Mouse (Mus musculus): ENCODE measurements at regions not wholly inside any gene's neighbourhood (a gene's known extent, or its start where the extent isn't known, plus 50 kb on each side); places are given as distances from the start of the nearest gene placed in this dataset.

DNA sequence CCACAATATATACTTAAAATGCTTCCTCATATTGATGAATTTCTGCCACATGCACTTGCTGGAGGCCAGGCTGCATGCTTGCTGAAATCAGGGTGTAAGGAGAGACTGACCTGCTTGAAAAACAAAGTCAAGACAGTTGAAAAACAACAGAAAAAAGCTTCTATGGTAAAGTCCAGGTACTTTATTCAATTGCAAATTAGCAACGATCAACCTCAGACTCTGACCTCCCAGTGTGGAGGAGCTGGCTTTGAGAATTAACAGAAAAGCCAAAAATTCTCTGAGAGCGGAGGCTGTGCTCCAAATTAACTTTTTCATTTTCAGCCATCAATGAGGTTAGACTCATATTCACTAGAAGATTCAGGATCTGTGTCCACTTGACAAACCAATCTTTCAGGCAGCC lies 291.4 kb upstream of the Ttc14 start:
- no peak overlapping the region for H3K27ac ChIP-seq (ENCODE audit: insufficient read depth, low read depth)
- H3K79me2 ChIP-seq (replicated peaks; ENCODE audit: control insufficient read depth, extremely low read depth, insufficient read depth, poor library complexity, severe bottlenecking) = no peaks in the 10 kb centered on the region
- dilution Hi-C loops (cut with MboI; ENCODE audit: extremely low pct_ligation_motif_present, extremely low pct_unique_long_range_greater_than_20kb, low sequenced_read_pairs) (no loop called here), in situ Hi-C loops (cut with MboI; ENCODE audit: low pct_ligation_motif_present, low pct_unique_long_range_greater_than_20kb, low sequenced_read_pairs) (no loop called here)
- TF ChIP-seq CHD1 (IDR thresholded peaks at IDR 0.05; ENCODE audit: low read depth, low read length) = no peak
- no peak for TF ChIP-seq TCF12 (IDR thresholded peaks at IDR 0.05; ENCODE audit: low read depth, low read length)
- no peak for TF ChIP-seq POLR2AphosphoS2 (IDR thresholded peaks at IDR 0.05; ENCODE audit: low read depth, low read length)
- no peak for TF ChIP-seq E2F4 (IDR thresholded peaks at IDR 0.05; ENCODE audit: insufficient replicate concordance, low read depth, low read length)
- TF ChIP-seq ZC3H11A (IDR thresholded peaks at IDR 0.05; ENCODE audit: low read depth, low read length) = no peak
- no peak for TF ChIP-seq GABPA (IDR thresholded peaks at IDR 0.05; ENCODE audit: insufficient replicate concordance, low read depth, low read length)
- peaks cover 5% of the 10 kb centered on the region for H3K9me3 ChIP-seq (replicated peaks; ENCODE audit: low read length)
- no peak overlapping the region for H3K4me3 ChIP-seq (replicated peaks in 1 of 3; ENCODE audit: low read depth in 2 of 3, low read length in 2 of 3, poor library complexity in 1 of 3)
- H3K4me2 ChIP-seq (ENCODE audit: insufficient read depth, low read depth, poor library complexity, severe bottlenecking) = no peak overlapping the region
- DNase-seq (ENCODE audit: extremely low read depth) = no peak
- no peaks in the 10 kb centered on the region for H3K36me3 ChIP-seq (replicated peaks in 1 of 2; ENCODE audit: control insufficient read depth in 1 of 2, insufficient read depth in 1 of 2, low read length in 1 of 2)
- no peak overlapping the region for H3K9ac ChIP-seq (ENCODE audit: insufficient read depth, low read depth)
- no peaks in the 10 kb centered on the region for H3K27me3 ChIP-seq (replicated peaks)
- H3K4me1 ChIP-seq (ENCODE audit: control insufficient read depth in 1 of 2, insufficient read depth in 2 of 2) = no peaks in the 10 kb centered on the region

DNA sequence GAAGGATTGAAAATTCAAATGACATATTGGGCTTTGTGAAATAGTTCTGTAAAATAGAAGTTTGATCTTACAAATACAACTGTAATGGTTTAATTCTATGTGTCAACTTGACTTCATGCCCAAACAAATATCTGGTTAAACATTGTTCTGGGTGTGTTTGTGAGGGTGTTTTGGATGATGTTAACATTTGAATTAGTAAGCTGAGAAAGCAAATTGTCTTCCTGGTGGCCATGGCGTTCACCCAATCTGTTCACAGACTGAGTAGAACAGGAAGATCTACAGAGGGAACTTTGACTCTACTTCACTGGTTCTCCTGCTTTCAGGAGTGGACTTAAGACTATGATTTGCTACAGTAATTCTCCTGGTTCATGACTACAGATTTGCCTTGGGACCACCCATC lies 255.5 kb upstream of the Ttc14 start:
- Histone ChIP-seq H3K36me3 (replicated peaks in 1 of 2; ENCODE audit: control insufficient read depth in 1 of 2, insufficient read depth in 1 of 2, low read length in 1 of 2) (no peaks in the 10 kb centered on the region), H3K79me2 (replicated peaks; ENCODE audit: control insufficient read depth, extremely low read depth, insufficient read depth, poor library complexity, severe bottlenecking) (no peaks in the 10 kb centered on the region), H3K9ac (ENCODE audit: insufficient read depth, low read depth) (no peak overlapping the region), H3K4me1 (ENCODE audit: control insufficient read depth in 1 of 2, insufficient read depth in 2 of 2) (no peaks in the 10 kb centered on the region), H3K4me2 (ENCODE audit: insufficient read depth, low read depth, poor library complexity, severe bottlenecking) (no peak overlapping the region), H3K27ac (ENCODE audit: insufficient read depth, low read depth) (no peak overlapping the region), H3K4me3 (replicated peaks in 1 of 3; ENCODE audit: low read depth in 2 of 3, low read length in 2 of 3, poor library complexity in 1 of 3) (no peak overlapping the region), H3K9me3 (replicated peaks; ENCODE audit: low read length) (no peaks in the 10 kb centered on the region), H3K27me3 (replicated peaks) (no peaks in the 10 kb centered on the region)
- dilution Hi-C loops (cut with MboI; ENCODE audit: extremely low pct_ligation_motif_present, extremely low pct_unique_long_range_greater_than_20kb, low sequenced_read_pairs) (no loop called here), in situ Hi-C loops (cut with MboI; ENCODE audit: low pct_ligation_motif_present, low pct_unique_long_range_greater_than_20kb, low sequenced_read_pairs) (no loop called here)
- TF ChIP-seq IRF4 (IDR thresholded peaks at IDR 0.05; ENCODE audit: low read depth, low read length) = no peak
- TF ChIP-seq ZMIZ1 (IDR thresholded peaks at IDR 0.05; ENCODE audit: low read depth, low read length) = no peak
- no peak for TF ChIP-seq NRF1 (IDR thresholded peaks at IDR 0.05; ENCODE audit: low read depth, low read length)
- no peak for TF ChIP-seq SIN3A (IDR thresholded peaks at IDR 0.05; ENCODE audit: low read length)
- TF ChIP-seq EP300 (IDR thresholded peaks at IDR 0.05; ENCODE audit: low read length) = no peak
- TF ChIP-seq E2F4 (IDR thresholded peaks at IDR 0.05; ENCODE audit: insufficient replicate concordance, low read depth, low read length) = no peak
- TF ChIP-seq UBTF (IDR thresholded peaks at IDR 0.05; ENCODE audit: low read depth, low read length) = no peak
- no peak for TF ChIP-seq HCFC1 (IDR thresholded peaks at IDR 0.05; ENCODE audit: low read depth, low read length)
- DNase-seq (ENCODE audit: extremely low read depth) = no peak

DNA sequence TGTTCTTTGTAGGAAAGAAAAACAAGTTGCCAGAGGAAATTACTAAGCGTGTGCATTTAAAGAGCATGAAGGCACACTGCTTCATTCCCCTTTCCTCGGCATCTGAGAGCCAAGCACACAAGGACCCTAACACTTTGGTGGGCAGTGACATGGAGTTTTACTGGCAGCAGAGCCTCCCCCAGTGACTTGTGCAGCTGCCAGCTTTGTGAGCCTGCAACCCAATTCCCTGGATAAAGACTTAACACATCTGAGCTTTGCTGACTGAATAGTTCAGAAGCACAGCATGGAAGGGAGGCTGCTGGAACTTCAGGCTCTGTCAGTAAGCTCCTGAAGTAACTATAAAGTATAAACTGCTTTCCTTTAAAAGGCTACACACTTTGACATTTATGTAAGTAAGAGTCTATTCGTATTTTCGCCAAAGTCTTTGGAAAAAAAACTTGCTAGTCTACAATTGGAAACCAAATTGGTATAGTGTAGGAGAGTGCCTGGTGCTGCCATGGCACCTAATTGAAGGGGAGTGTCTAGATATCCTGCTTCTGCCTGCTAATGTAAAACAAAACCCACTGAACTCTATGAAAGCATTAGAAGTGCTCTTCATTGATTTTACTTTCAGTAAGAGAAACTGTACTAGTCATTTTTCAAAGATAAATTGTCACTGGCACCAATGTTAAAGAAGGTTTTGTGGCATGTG lies 236.8 kb upstream of the Ttc14 start:
- Histone ChIP-seq H3K27me3 (replicated peaks) (no peaks in the 10 kb centered on the region), H3K4me2 (ENCODE audit: insufficient read depth, low read depth, poor library complexity, severe bottlenecking) (no peak overlapping the region), H3K36me3 (replicated peaks in 1 of 2; ENCODE audit: control insufficient read depth in 1 of 2, insufficient read depth in 1 of 2, low read length in 1 of 2) (no peaks in the 10 kb centered on the region), H3K4me1 (ENCODE audit: control insufficient read depth in 1 of 2, insufficient read depth in 2 of 2) (no peaks in the 10 kb centered on the region), H3K79me2 (replicated peaks; ENCODE audit: control insufficient read depth, extremely low read depth, insufficient read depth, poor library complexity, severe bottlenecking) (no peaks in the 10 kb centered on the region), H3K9ac (ENCODE audit: insufficient read depth, low read depth) (no peak overlapping the region), H3K9me3 (replicated peaks; ENCODE audit: low read length) (no peaks in the 10 kb centered on the region), H3K27ac (ENCODE audit: insufficient read depth, low read depth) (no peak overlapping the region), H3K4me3 (replicated peaks in 1 of 3; ENCODE audit: low read depth in 2 of 3, low read length in 2 of 3, poor library complexity in 1 of 3) (no peak overlapping the region)
- dilution Hi-C loops (cut with MboI; ENCODE audit: extremely low pct_ligation_motif_present, extremely low pct_unique_long_range_greater_than_20kb, low sequenced_read_pairs) = no loop called here
- in situ Hi-C loops (cut with MboI; ENCODE audit: low pct_ligation_motif_present, low pct_unique_long_range_greater_than_20kb, low sequenced_read_pairs) = no loop called here
- DNase-seq (ENCODE audit: extremely low read depth) = no peak
- no peak for TF ChIP-seq ZKSCAN1 (IDR thresholded peaks at IDR 0.05; ENCODE audit: borderline replicate concordance, low read depth, low read length)
- TF ChIP-seq NELFE (IDR thresholded peaks at IDR 0.05; ENCODE audit: low read depth, low read length) = no peak
- TF ChIP-seq RCOR1 (conservative IDR thresholded peaks at IDR 0.05; ENCODE audit: low read depth, low read length) = no peak
- no peak for TF ChIP-seq ELF1 (IDR thresholded peaks at IDR 0.05; ENCODE audit: low read depth, low read length)
- no peak for TF ChIP-seq ETS1 (conservative IDR thresholded peaks at IDR 0.05; ENCODE audit: low read depth, low read length)
- TF ChIP-seq MYC (IDR thresholded peaks at IDR 0.05; ENCODE audit: low read depth, low read length) = no peak
- TF ChIP-seq HCFC1 (IDR thresholded peaks at IDR 0.05; ENCODE audit: low read depth, low read length) = no peak
- no peak for TF ChIP-seq SMC3 (IDR thresholded peaks at IDR 0.05; ENCODE audit: low read depth, low read length)
- no peak for TF ChIP-seq ZNF384 (IDR thresholded peaks at IDR 0.05; ENCODE audit: low read depth, low read length)
- TF ChIP-seq KAT2A (IDR thresholded peaks at IDR 0.05; ENCODE audit: insufficient replicate concordance, low read length) = no peak
- no peak for TF ChIP-seq MAZ (IDR thresholded peaks at IDR 0.05; ENCODE audit: low read depth, low read length)
- no peak for TF ChIP-seq USF2 (conservative IDR thresholded peaks at IDR 0.05; ENCODE audit: low read depth, low read length)
- TF ChIP-seq MXI1 (IDR thresholded peaks at IDR 0.05; ENCODE audit: low read depth, low read length) = no peak
- no peak for TF ChIP-seq CTCF (conservative IDR thresholded peaks at IDR 0.05 in 1 of 2, IDR thresholded peaks at IDR 0.05 in 1 of 2; ENCODE audit: low read depth in 2 of 2, low read length in 2 of 2)
